Mouse (Mus musculus): ENCODE data around the gene Kcna2. TPM values are rescaled to one million over a fixed set of nuclear protein-coding genes. Genes with fewer than 3 reads are reported as not detected.
A peak's percentile ranks its signal among the peaks of the same experiment; 100 is the strongest.

Kcna2 gene
- polyA plus RNA-seq, 1 experiment from 2014 or later = 0.42 TPM

- Histone ChIP-seq H3K4me3 (ENCODE audit: low read depth, low read length) (no peak overlapping the region), H3K27ac (ENCODE audit: low read depth) (no peak overlapping the region), H3K4me2 (no peak overlapping the region), H3K36me3 (ENCODE audit: insufficient read depth) (no peaks in the 10 kb centered on the region), H3K9me3 (ENCODE audit: low read depth, low read length) (no peaks in the 10 kb centered on the region), H3K9ac (no peak overlapping the region), H3K27me3 (ENCODE audit: insufficient read depth, low read length) (no peaks in the 10 kb centered on the region), H3K4me1 (ENCODE audit: insufficient read depth) (no peaks in the 10 kb centered on the region)
- no peak for TF ChIP-seq CTCF (IDR thresholded peaks at IDR 0.05; ENCODE audit: low read depth)
- DNase-seq (no peak), ATAC-seq (ENCODE audit: insufficient read depth) (no peak)
- 46% methylated on average over 3 of the region's 3 CpGs for WGBS
Measured at GRCm38 (mm10) chr3:107089475-107089874, 11.5 kb upstream of the Kcna2 start.

- H3K9ac ChIP-seq = no peak overlapping the region
- no peak overlapping the region for H3K4me3 ChIP-seq (ENCODE audit: low read depth, low read length)
- ATAC-seq (ENCODE audit: insufficient read depth) (no peak), DNase-seq (no peak)
- 53% methylated on average over 7 of the region's 7 CpGs for WGBS
- H3K4me2 ChIP-seq = no peak overlapping the region
- no peaks in the 10 kb centered on the region for H3K36me3 ChIP-seq (ENCODE audit: insufficient read depth)
- no peaks in the 10 kb centered on the region for H3K9me3 ChIP-seq (ENCODE audit: low read depth, low read length)
- H3K4me1 ChIP-seq (ENCODE audit: insufficient read depth) = no peaks in the 10 kb centered on the region
- no peak overlapping the region for H3K27ac ChIP-seq (ENCODE audit: low read depth)
- no peaks in the 10 kb centered on the region for H3K27me3 ChIP-seq (ENCODE audit: insufficient read depth, low read length)
- TF ChIP-seq CTCF (IDR thresholded peaks at IDR 0.05; ENCODE audit: low read depth) = no peak
Measured at GRCm38 (mm10) chr3:107090001-107090400, 10.9 kb upstream of the Kcna2 start.

DNA sequence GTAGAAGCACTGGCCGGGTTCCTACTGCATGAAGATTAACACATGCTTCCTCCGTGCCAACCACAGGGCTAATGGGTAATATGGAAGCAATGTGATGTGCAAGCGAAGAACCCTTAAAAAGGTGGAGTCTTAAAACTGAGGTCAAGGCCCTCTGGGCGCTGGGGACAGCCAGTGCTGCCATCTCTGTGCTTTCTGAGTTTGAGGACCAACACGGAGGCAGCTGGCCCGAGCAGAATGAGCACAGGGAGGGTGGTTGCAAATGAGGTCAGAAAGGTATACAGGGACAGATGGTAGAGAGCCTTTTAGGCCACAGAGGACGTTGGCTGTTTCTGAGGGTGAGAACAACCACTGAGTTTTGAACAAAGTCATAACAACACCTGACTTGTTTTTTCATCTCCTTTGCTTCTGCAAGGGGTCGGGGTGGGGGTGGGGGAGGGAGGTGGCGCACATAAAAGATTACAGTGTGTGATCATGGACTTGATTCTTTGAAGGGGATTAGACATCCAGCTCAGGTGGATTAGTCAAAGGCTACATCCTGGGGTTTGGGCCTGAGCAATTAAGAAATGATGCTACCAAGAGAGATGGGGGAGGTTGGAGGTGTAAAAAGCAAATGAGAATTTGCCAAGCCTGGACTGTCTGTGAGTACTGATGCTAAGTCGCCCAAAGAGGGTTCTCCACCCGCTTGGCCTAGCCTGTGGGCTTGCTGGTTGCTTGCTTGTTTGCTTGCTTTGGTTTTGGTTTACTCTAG, 10.4 kb upstream of the Kcna2 start:
- H3K36me3 ChIP-seq (ENCODE audit: insufficient read depth) = no peaks in the 10 kb centered on the region

DNA sequence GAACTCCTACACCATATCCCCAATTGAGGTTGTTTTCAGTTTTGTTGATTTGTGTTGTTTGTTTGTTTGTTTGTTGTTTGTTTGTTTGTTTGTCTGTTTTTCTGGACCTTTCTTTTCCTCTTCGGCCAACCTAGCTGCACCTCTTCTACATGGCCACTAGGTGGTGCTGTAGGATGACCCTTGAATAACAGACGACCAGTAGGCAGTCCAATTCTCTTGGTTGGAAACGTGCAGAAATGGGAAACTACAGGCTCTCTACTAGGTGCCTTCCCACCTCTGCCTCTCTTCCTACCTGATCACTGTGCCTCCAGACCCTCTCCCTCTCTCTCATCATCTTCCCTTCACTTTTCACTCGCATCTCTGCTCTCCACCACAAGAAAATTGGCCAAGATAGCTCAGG, 6.9 kb upstream of the Kcna2 start:
- Histone ChIP-seq H3K4me3 (ENCODE audit: low read depth, low read length) (no peak overlapping the region), H3K4me2 (no peak overlapping the region), H3K9ac (no peak overlapping the region), H3K36me3 (ENCODE audit: insufficient read depth) (no peaks in the 10 kb centered on the region), H3K9me3 (ENCODE audit: low read depth, low read length) (no peaks in the 10 kb centered on the region), H3K27ac (ENCODE audit: low read depth) (no peak overlapping the region), H3K27me3 (ENCODE audit: insufficient read depth, low read length) (0 out of 2 replicates have a peak, but pooled peaks cover 2% of the 10 kb centered on the region), H3K4me1 (ENCODE audit: insufficient read depth) (no peaks in the 10 kb centered on the region)
- WGBS = 5% methylated on average over 4 of the region's 4 CpGs
- peak; percentile 93 for TF ChIP-seq CTCF (IDR thresholded peaks at IDR 0.05; ENCODE audit: low read depth)
- ATAC-seq (ENCODE audit: insufficient read depth) = peak; percentile 52; the same call in 1 of the 2 replicates
- DNase-seq = peak; percentile 80

More for the DNA sequence above, 10.4 kb upstream of the Kcna2 start:
- ATAC-seq (ENCODE audit: insufficient read depth) (no peak), DNase-seq (no peak)
- H3K27me3 ChIP-seq (ENCODE audit: insufficient read depth, low read length) = no peaks in the 10 kb centered on the region
- no peak overlapping the region for H3K4me3 ChIP-seq (ENCODE audit: low read depth, low read length)
- WGBS = 55% methylated on average over 11 of the region's 11 CpGs
- no peak overlapping the region for H3K4me2 ChIP-seq
- no peak overlapping the region for H3K27ac ChIP-seq (ENCODE audit: low read depth)
- H3K9me3 ChIP-seq (ENCODE audit: low read depth, low read length) = no peaks in the 10 kb centered on the region
- no peak for TF ChIP-seq CTCF (IDR thresholded peaks at IDR 0.05; ENCODE audit: low read depth)
- no peak overlapping the region for H3K9ac ChIP-seq
- H3K4me1 ChIP-seq (ENCODE audit: insufficient read depth) = no peaks in the 10 kb centered on the region

DNA sequence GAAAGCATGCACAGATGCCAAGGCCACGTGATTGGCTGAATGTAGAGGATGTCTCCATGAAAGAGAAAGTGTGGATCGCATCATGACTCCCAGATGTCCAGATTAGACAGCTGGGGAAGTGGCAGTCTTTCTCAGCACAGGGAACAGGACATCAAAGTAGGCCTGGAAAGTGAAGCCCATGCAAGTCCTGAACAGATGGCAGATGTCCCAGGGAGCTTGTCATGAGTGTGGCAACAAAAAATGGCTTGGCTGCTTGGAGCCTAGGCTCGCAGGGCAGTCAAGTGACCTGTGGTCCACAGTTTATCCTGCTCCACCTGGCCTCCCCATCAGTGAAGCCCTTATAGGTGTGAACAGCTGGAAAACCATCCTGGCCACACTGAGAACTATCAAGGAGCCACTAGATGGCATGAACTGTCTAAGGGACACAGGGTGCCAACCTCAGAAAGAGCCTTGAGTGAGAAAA, 4.6 kb upstream of the Kcna2 start:
- peak; percentile 21 for DNase-seq
- Histone ChIP-seq H3K9me3 (ENCODE audit: low read depth, low read length) (no peaks in the 10 kb centered on the region), H3K4me1 (ENCODE audit: insufficient read depth) (0 out of 2 replicates have a peak, but pooled peaks cover 1% of the 10 kb centered on the region), H3K9ac (no peak overlapping the region), H3K4me3 (ENCODE audit: low read depth, low read length) (no peak overlapping the region), H3K4me2 (no peak overlapping the region), H3K27ac (ENCODE audit: low read depth) (no peak overlapping the region), H3K36me3 (ENCODE audit: insufficient read depth) (no peaks in the 10 kb centered on the region), H3K27me3 (ENCODE audit: insufficient read depth, low read length) (peaks cover 24% of the 10 kb centered on the region)
- TF ChIP-seq CTCF (IDR thresholded peaks at IDR 0.05; ENCODE audit: low read depth) = no peak
- ATAC-seq (ENCODE audit: insufficient read depth) = peak; percentile 33; the same call in 1 of the 2 replicates
- WGBS = 48% methylated on average over 3 of the region's 3 CpGs

DNA sequence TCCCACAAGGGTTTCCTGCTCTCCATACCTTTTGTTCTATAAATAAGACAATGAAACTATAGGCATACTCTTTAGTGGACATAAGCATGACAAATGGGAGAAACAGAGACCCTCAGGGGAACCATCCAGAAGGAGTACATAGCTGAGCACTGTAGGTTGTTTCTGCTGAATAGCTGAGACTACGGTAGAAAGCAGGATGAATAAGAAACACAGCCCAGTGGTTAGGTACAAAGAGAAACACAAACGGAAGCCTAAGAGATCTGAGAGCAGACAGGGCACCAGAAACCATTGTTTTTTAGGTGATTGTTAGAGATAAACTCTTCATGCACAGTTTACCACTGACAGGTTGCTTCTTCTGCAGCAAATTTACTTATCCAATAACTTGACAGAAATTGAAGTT, 1.1 kb upstream of the Kcna2 start:
- no peak for TF ChIP-seq CTCF (IDR thresholded peaks at IDR 0.05; ENCODE audit: low read depth)
- DNase-seq = no peak
- no peaks in the 10 kb centered on the region for H3K36me3 ChIP-seq (ENCODE audit: insufficient read depth)
- WGBS = 49% methylated on average over 2 of the region's 2 CpGs
- H3K27me3 ChIP-seq (ENCODE audit: insufficient read depth, low read length) = peaks cover 45% of the 10 kb centered on the region
- no peak overlapping the region for H3K4me3 ChIP-seq (ENCODE audit: low read depth, low read length)
- H3K27ac ChIP-seq (ENCODE audit: low read depth) = no peak overlapping the region
- no peak for ATAC-seq (ENCODE audit: insufficient read depth)
- H3K4me1 ChIP-seq (ENCODE audit: insufficient read depth) = 0 out of 2 replicates have a peak, but pooled peaks cover 3% of the 10 kb centered on the region
- no peak overlapping the region for H3K9ac ChIP-seq
- no peaks in the 10 kb centered on the region for H3K9me3 ChIP-seq (ENCODE audit: low read depth, low read length)
- no peak overlapping the region for H3K4me2 ChIP-seq

GRCm38 (mm10) chr3:107101456-107101786, 475 bp downstream of the Kcna2 start:
- H3K36me3 ChIP-seq (ENCODE audit: insufficient read depth) = no peaks in the 10 kb centered on the region
- DNase-seq (no peak), ATAC-seq (ENCODE audit: insufficient read depth) (peak; percentile 36; the same call in 1 of the 2 replicates)
- H3K4me1 ChIP-seq (ENCODE audit: insufficient read depth) = 0 out of 2 replicates have a peak, but pooled peaks cover 3% of the 10 kb centered on the region
- no peak overlapping the region for H3K27ac ChIP-seq (ENCODE audit: low read depth)
- no peaks in the 10 kb centered on the region for H3K9me3 ChIP-seq (ENCODE audit: low read depth, low read length)
- no peak for TF ChIP-seq CTCF (IDR thresholded peaks at IDR 0.05; ENCODE audit: low read depth)
- under 1% methylated on average over 28 of the region's 41 CpGs for WGBS
- peaks cover 45% of the 10 kb centered on the region for H3K27me3 ChIP-seq (ENCODE audit: insufficient read depth, low read length)
- peak overlapping the region; percentile 48 for H3K9ac ChIP-seq
- peak overlapping the region; percentile 54 for H3K4me3 ChIP-seq (ENCODE audit: low read depth, low read length)
- H3K4me2 ChIP-seq = peak overlapping the region; percentile 95

Data from lung, embryonic 14.5 days (tissue).